Mouse (Mus musculus): ENCODE measurements around the gene Serf1.

GRCm38 (mm10) chr13:100071473-100071872 lies 36.3 kb upstream of the Serf1 start:
- TF ChIP-seq CTCF (IDR thresholded peaks at IDR 0.05; ENCODE audit: control insufficient read depth, insufficient read depth, insufficient read length) (no peak), USF1 (IDR thresholded peaks at IDR 0.05; ENCODE audit: low read depth) (no peak), MYOG (IDR thresholded peaks at IDR 0.05; ENCODE audit: control insufficient read depth, extremely low read depth, insufficient read length) (no peak), CEBPB (IDR thresholded peaks at IDR 0.05; ENCODE audit: low read depth) (no peak)
